Comparison of ENCODE assay signal across 26 mouse cellular contexts in genomic region chr17:49800157-49800556, GRCm38 (mm10).
DNase-seq lines count a peak whose midpoint lies in the region; ATAC-seq lines count a peak whose summit lies in the region.
"Had no signal": no experiment of that assay in that cellular context is flagged by ENCODE, and none has a peak within 500 bp of the region (broad histone marks: within the 10 kb centered on the region; RNA-seq: fewer than 3 reads in every experiment).

No protein-coding gene starts in this region.

- H3K4me3 ChIP-seq in kidney, embryonic 14.5 days (ENCODE audit: low read length): no peak overlapping the region
- H3K4me3 ChIP-seq in limb, embryonic 10.5 days: no peak overlapping the region
- H3K4me3 ChIP-seq: embryonic facial prominence, embryonic 13.5 days; heart, embryonic 13.5 days; hindbrain, embryonic 12.5 days; limb, embryonic 15.5 days; liver, embryonic 15.5 days; neural tube, embryonic 12.5 days had no signal

- H3K4me2 ChIP-seq in kidney, embryonic 14.5 days (replicated peaks; ENCODE audit: low read depth, low read length): no peak overlapping the region
- H3K4me2 ChIP-seq: embryonic facial prominence, embryonic 13.5 days; heart, embryonic 13.5 days; hindbrain, embryonic 12.5 days; limb, embryonic 15.5 days; liver, embryonic 15.5 days; neural tube, embryonic 12.5 days had no signal

- 28% methylated on average over 2 of the region's 2 CpGs for WGBS in kidney, embryonic 14.5 days
- 45% methylated on average over 2 of the region's 2 CpGs for WGBS in limb, embryonic 10.5 days

- no peaks in the 10 kb centered on the region for H3K36me3 ChIP-seq in kidney, embryonic 14.5 days (ENCODE audit: control insufficient read depth, insufficient read depth, low read length)
- no peaks in the 10 kb centered on the region for H3K36me3 ChIP-seq in limb, embryonic 10.5 days
- H3K36me3 ChIP-seq: embryonic facial prominence, embryonic 13.5 days; heart, embryonic 13.5 days; hindbrain, embryonic 12.5 days; limb, embryonic 15.5 days; liver, embryonic 15.5 days; neural tube, embryonic 12.5 days had no signal

- no peaks in the 10 kb centered on the region for H3K27me3 ChIP-seq in kidney, embryonic 14.5 days (ENCODE audit: control insufficient read depth, insufficient read depth, low read length)
- no peaks in the 10 kb centered on the region for H3K27me3 ChIP-seq in limb, embryonic 10.5 days (ENCODE audit: low read depth, poor library complexity, severe bottlenecking)
- H3K27me3 ChIP-seq: embryonic facial prominence, embryonic 13.5 days; heart, embryonic 13.5 days; hindbrain, embryonic 12.5 days; limb, embryonic 15.5 days; liver, embryonic 15.5 days; neural tube, embryonic 12.5 days had no signal

- ATAC-seq in kidney, embryonic 14.5 days (ENCODE audit: low FRiP score, low TSS enrichment): peak; percentile 90
- ATAC-seq in CD4-positive, CD25-positive, alpha-beta regulatory T cell, adult 4 months: no peak
- ATAC-seq: activated CD4-positive, CD25-positive, alpha-beta regulatory T cell, adult 4 months; forebrain, embryonic 16.5 days; intestine, postnatal 0 days had no signal

- DNase-seq in kidney, adult 8-10 months: no peak
- DNase-seq in adipocyte (ENCODE audit: low spot score): peak; percentile 19
- DNase-seq in embryo, embryonic 10.5 days (ENCODE audit: low spot score): peak; percentile 36
- no peak for DNase-seq in limb, embryonic 10.5 days (ENCODE audit: low spot score)
- no peak for DNase-seq in cerebellum, postnatal 36 days
- DNase-seq: adrenal gland, postnatal 10 days; cerebellum, adult 2 months; cerebellum, postnatal 25 days; gastrocnemius, postnatal 14 days; heart, adult 18-20 months; heart, postnatal 14 days; lung, postnatal 4 days; midbrain, embryonic 14.5 days; right cerebral cortex, postnatal 25 days; thymus, postnatal 25 days had no signal

- no peaks in the 10 kb centered on the region for H3K9me3 ChIP-seq in kidney, embryonic 14.5 days (ENCODE audit: control insufficient read depth, low read length)
- no peaks in the 10 kb centered on the region for H3K9me3 ChIP-seq in limb, embryonic 10.5 days (replicated peaks)
- H3K9me3 ChIP-seq: embryonic facial prominence, embryonic 13.5 days; hindbrain, embryonic 12.5 days; limb, embryonic 15.5 days; liver, embryonic 15.5 days; neural tube, embryonic 12.5 days had no signal

- peaks cover 11% of the 10 kb centered on the region; the same call in 1 of the 2 replicates for H3K4me1 ChIP-seq in kidney, embryonic 14.5 days (ENCODE audit: control insufficient read depth, insufficient read depth, low read length)
- H3K4me1 ChIP-seq in limb, embryonic 10.5 days: peaks cover 19% of the 10 kb centered on the region
- H3K4me1 ChIP-seq: heart, embryonic 13.5 days; hindbrain, embryonic 12.5 days; liver, embryonic 15.5 days; neural tube, embryonic 12.5 days had no signal

- H3K9ac ChIP-seq in kidney, embryonic 14.5 days (ENCODE audit: low read depth, low read length): no peak overlapping the region
- H3K9ac ChIP-seq: embryonic facial prominence, embryonic 13.5 days; heart, embryonic 13.5 days; hindbrain, embryonic 12.5 days; limb, embryonic 15.5 days; liver, embryonic 15.5 days; neural tube, embryonic 12.5 days had no signal

- H3K27ac ChIP-seq in kidney, embryonic 14.5 days (ENCODE audit: low read depth, low read length): no peak overlapping the region
- H3K27ac ChIP-seq in limb, embryonic 10.5 days: peak overlapping the region; percentile 63
- H3K27ac ChIP-seq: embryonic facial prominence, embryonic 13.5 days; heart, embryonic 13.5 days; hindbrain, embryonic 12.5 days; limb, embryonic 15.5 days; liver, embryonic 15.5 days; neural tube, embryonic 12.5 days had no signal

Comparison
In these comparisons a context has a peak if more than half of its experiments do, and no peak if none do; other contexts are left out.
1. DNase-seq: peak in adipocyte (single experiment) and embryo, embryonic 10.5 days (single experiment); none in kidney, adult 8-10 months (0 of 2), limb, embryonic 10.5 days (single experiment) and cerebellum, postnatal 36 days (0 of 2).